Mouse (Mus musculus) lung, embryonic 16.5 days (tissue): ENCODE measurements around the gene Prss27. TPM values are rescaled to one million over a fixed set of nuclear protein-coding genes. Genes with fewer than 3 reads are reported as not detected.
"Not testable (repeated sequence)": the region's sequence is repeated elsewhere in the genome, so short reads cannot be mapped to it uniquely, and the experiment has no call there.

Source experiments
- ATAC-seq: fragments of 200-750 bp; cut with Nextera tagmentation; 2 replicates; pipeline ENCODE4 v1.8.0; 2017; ENCODE audit warnings: low read depth, mild to moderate bottlenecking, moderate library complexity
- H3K27ac ChIP-seq: fragments of 300-500 bp; sonication (generic); 2 replicates; pipeline ENCODE4 v1.5.1; 2014; ENCODE audit warnings: mild to moderate bottlenecking, control low read depth, low read length
- H3K27me3 ChIP-seq: fragments of 300-500 bp; sonication (generic); 2 replicates; pipeline ENCODE4 v1.6.1; 2014; ENCODE audit warnings: low read depth, low read length, mixed read lengths; ENCODE audit not compliant: control insufficient read depth, insufficient read depth
- H3K36me3 ChIP-seq: fragments of 300-500 bp; sonication (generic); 2 replicates; pipeline ENCODE4 v1.6.1; 2014; ENCODE audit warnings: low read length; ENCODE audit not compliant: control insufficient read depth, insufficient read depth
- H3K4me1 ChIP-seq: fragments of 300-500 bp; sonication (generic); replicated peaks from 2 replicates; pipeline ENCODE4 v1.6.1; 2014; ENCODE audit warnings: low read length, mixed read lengths; ENCODE audit not compliant: control insufficient read depth, insufficient read depth
- H3K4me2 ChIP-seq: fragments of 300-500 bp; sonication (generic); 2 replicates; pipeline ENCODE4 v1.6.1; 2014; ENCODE audit warnings: low read depth, low read length, control low read depth
- H3K4me3 ChIP-seq: fragments of 300-500 bp; sonication (generic); 2 replicates; pipeline ENCODE4 v1.5.1; 2014; ENCODE audit warnings: mild to moderate bottlenecking, low read length, control low read depth
- H3K9ac ChIP-seq: fragments of 300-500 bp; sonication (generic); 2 replicates; pipeline ENCODE4 v1.6.1; 2014; ENCODE audit warnings: low read length, control low read depth
- H3K9me3 ChIP-seq: fragments of 300-500 bp; sonication (generic); 2 replicates; pipeline ENCODE4 v1.6.1; 2016; ENCODE audit warnings: low read length; ENCODE audit not compliant: control insufficient read depth
- WGBS: fragments of 180-500 bp; shearing (Covaris S2); extraction: QIAGEN DNeasy Blood & Tissue Kit; methylation state at CpG from one replicate; pipeline ENCODE4 v1.1.7; 2014; 5-methylcytosine and 5-hydroxymethylcytosine counted together
- microRNA-seq: library from miRNA; unstranded; fragments of <30 nt; microRNA quantifications from one replicate; pipeline ENCODE4, GENCODE M21; 2016
- polyA plus RNA-seq: library from polyadenylated mRNA; unstranded; fragments of >200 nt; fragmentation: Nextera tagmentation; extraction: Ambion mirVana; gene quantifications from 2 replicates; pipeline ENCODE4 v1.2.1, GENCODE M21; 2015

Prss27 gene
- polyA plus RNA-seq, 1 experiment from 2014 or later, result 0.11 TPM

DNA sequence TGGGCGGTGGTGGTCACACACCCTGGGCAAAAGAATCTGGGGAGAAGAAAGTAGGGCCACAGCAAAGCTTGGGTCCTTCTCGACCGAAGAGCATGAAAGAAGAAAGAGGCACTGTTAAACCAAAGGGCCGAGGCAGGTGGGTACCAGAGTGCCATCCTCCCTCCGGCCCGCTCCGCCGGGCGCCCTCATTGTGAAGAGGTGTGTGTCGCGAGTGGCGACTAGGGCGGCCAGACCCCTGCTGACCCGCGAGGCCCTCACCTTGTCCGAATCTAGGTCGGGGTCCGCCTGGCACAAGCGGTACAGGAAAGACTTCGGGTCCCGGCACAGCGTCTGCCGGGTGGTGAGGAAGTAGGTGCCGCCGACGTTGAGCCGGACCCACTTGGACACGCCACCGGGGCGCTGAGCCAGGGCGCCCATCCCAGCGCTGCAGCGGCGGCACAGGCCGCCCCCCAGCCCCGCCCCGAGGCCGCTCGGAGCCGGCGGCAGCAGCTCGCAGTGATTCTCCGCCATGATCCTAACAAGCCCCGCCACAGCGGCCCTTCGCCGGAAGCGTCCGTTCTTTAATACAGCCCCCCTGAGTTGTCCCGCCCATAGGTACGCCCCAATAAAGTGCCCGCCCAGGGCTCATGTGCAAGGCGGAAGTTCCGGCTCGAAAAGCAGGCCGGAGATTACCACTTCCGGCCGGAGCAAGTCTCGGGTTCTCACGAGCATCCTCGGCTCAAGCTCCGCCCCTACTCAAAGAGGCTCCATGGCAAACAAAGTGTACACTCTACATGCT, 35.2 kb downstream of the Prss27 start, which contains the start of gene Kctd5:
Gene Kctd5 (minus strand): TSS at position 567 of the 778 bp plus-strand sequence.
- peak; percentile 98 for ATAC-seq
- Histone ChIP-seq H3K4me2 (peak within 1 kb of the TSS; percentile 63), H3K9me3 (no peaks in the 10 kb centered on the region), H3K27ac (peak within 1 kb of the TSS; percentile 83), H3K36me3 (no peaks in the 10 kb centered on the region), H3K9ac (peak within 1 kb of the TSS; percentile 97), H3K4me3 (peak within 1 kb of the TSS; percentile 92), H3K4me1 (peaks cover 8% of the 10 kb centered on the region), H3K27me3 (no peaks in the 10 kb centered on the region)
- WGBS, result under 1% methylated on average over 61 of the region's 62 CpGs

DNA sequence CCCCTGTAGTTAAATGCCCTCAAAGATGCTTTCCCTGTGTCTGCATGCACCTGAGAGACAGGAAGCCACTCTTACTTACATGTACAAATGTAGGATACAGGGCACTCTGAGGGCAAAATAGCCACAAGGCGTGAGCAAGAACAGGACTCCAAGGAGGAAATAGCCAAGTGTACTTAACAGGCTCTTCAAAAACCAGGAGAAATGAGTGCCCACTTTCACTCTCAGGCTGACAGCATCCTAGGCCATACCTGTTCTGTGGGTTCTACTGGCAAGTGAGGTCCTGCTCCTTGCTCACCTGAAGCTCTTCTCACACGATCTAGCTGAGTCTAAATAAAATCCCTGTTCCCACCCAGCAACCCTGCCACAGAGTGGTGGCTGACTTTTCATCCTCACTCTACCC, 39.2 kb downstream of the Prss27 start:
- H3K36me3 ChIP-seq, result peaks cover 9% of the 10 kb centered on the region
- H3K27ac ChIP-seq, result no peak overlapping the region

DNA sequence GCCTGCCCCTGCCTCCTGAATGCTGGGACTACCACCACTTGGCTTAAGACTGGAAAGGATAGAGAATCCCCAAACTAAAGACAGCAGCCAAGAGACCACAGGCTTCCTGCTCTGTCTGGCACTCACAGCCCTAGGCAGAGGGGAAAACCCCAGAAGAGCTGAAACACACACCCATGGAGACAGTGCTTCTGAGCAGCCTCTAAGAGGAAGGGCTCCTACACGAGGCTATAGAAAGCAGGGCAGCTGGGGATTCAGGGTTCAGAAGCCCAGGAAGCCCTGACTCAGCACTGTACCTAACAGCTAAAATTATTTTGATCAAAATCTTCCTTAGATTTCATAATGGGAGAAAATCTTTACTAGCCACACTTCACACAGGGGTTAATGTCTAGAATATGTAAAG, 46.6 kb downstream of the Prss27 start:
- 35% methylated on average over 1 of the region's 1 CpGs for WGBS
- H3K27ac ChIP-seq, result no peak overlapping the region
- ATAC-seq, result no peak
- no peaks in the 10 kb centered on the region for H3K4me1 ChIP-seq
- no peaks in the 10 kb centered on the region for H3K9me3 ChIP-seq
- H3K4me3 ChIP-seq, result no peak overlapping the region
- no peak overlapping the region for H3K9ac ChIP-seq
- peaks cover 10% of the 10 kb centered on the region; the same call in 1 of the 2 replicates for H3K36me3 ChIP-seq
- no peak overlapping the region for H3K4me2 ChIP-seq
- no peaks in the 10 kb centered on the region for H3K27me3 ChIP-seq

More for the DNA sequence above, 39.2 kb downstream of the Prss27 start:
- 52% methylated on average over 2 of the region's 2 CpGs for WGBS
- Histone ChIP-seq H3K4me2 (no peak overlapping the region), H3K4me3 (no peak overlapping the region), H3K9me3 (no peaks in the 10 kb centered on the region), H3K27me3 (no peaks in the 10 kb centered on the region), H3K9ac (no peak overlapping the region), H3K4me1 (peaks cover 2% of the 10 kb centered on the region)
- ATAC-seq, result no peak

DNA sequence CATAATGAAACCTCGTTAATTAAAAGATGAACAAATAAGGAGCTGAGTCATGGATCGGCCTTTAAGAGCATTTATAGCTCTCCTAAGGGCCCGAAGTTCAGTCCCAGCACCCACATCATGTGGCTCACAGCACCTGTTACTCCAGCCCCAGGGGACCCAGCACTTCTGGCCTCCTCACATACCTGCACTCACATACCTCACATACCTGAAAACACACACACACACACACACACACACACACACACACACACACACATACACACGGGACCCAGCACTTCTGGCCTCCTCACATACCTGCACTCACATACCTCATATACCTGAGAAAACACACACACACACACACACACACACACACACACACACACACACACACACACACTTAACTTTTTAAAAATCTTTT, 48.5 kb downstream of the Prss27 start:
- not testable (repeated sequence) for ATAC-seq, H3K4me1 ChIP-seq, H3K9ac ChIP-seq, H3K4me2 ChIP-seq, H3K4me3 ChIP-seq, H3K27me3 ChIP-seq, H3K9me3 ChIP-seq, H3K27ac ChIP-seq
- WGBS, result 80% methylated on average over 3 of the region's 4 CpGs
- H3K36me3 ChIP-seq, result peaks cover 18% of the 10 kb centered on the region

DNA sequence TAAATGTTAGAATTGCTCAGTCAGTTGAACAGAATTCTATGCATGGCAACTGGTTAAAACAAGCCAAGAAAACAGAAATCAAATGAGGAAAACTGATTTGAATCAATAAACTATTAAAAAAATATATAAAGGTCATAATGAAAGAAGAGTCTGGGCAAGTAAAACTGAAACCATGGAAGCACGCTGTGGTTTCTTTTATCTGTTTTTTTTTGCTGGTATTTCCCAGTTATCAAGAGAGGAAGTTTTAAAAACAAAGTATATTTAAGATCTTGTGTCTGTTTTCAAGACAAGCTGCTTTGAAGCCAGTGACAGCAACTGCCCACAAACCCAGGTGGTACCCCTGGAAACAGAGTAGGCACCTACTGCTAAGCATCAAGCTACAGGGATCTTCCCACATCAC, 52.6 kb downstream of the Prss27 start:
- no peaks in the 10 kb centered on the region for H3K4me1 ChIP-seq
- H3K4me2 ChIP-seq, result no peak overlapping the region
- no peaks in the 10 kb centered on the region for H3K27me3 ChIP-seq
- 90% methylated on average over 1 of the region's 1 CpGs for WGBS
- peaks cover 23% of the 10 kb centered on the region for H3K36me3 ChIP-seq
- no peak for ATAC-seq
- H3K9ac ChIP-seq, result no peak overlapping the region
- no peaks in the 10 kb centered on the region for H3K9me3 ChIP-seq
- no peak overlapping the region for H3K4me3 ChIP-seq
- no peak overlapping the region for H3K27ac ChIP-seq

Small RNA genes lying within 50 kb of the gene (microRNA-seq; reads per million reads assigned to microRNA genes)
- not detected for gene Gm27700

Other genes with a start within 250 kb of the Prss27 start
- 411 and 414 TPM in 2 replicates for gene Srrm2, start 247.6 kb upstream of the Prss27 start, polyA plus RNA-seq
- gene Elob, start 209.0 kb upstream of the Prss27 start, polyA plus RNA-seq, result 980 and 1,001 TPM in 2 replicates
- not detected in 2 replicates for gene Prss33, start 202.1 kb upstream of the Prss27 start, polyA plus RNA-seq
- gene Prss32, start 194.3 kb upstream of the Prss27 start, polyA plus RNA-seq, result 0.41 TPM in 1 of 2 replicates, not detected in the other
- gene Prss41, start 194.0 kb upstream of the Prss27 start, polyA plus RNA-seq, result 0.75 and 0.99 TPM in 2 replicates
- not detected in 2 replicates for gene Prss21, start 170.1 kb upstream of the Prss27 start, polyA plus RNA-seq
- gene Dcpp1, start 157.3 kb upstream of the Prss27 start, polyA plus RNA-seq, result not detected in 2 replicates
- not detected in 2 replicates for gene Dcpp2, start 157.3 kb upstream of the Prss27 start, polyA plus RNA-seq
- gene Dcpp3, start 120.7 kb upstream of the Prss27 start, polyA plus RNA-seq, result 0.88 and 2.0 TPM in 2 replicates
- gene Sbp, start 96.5 kb upstream of the Prss27 start, polyA plus RNA-seq, result not detected in 2 replicates
- gene Sbpl, start 82.9 kb upstream of the Prss27 start, polyA plus RNA-seq, result not detected in 2 replicates
- gene Prss30, start 57.6 kb upstream of the Prss27 start, polyA plus RNA-seq, result 0.14 TPM in 1 of 2 replicates, not detected in the other
- gene Prss22, start 40.0 kb upstream of the Prss27 start, polyA plus RNA-seq, result 1.1 and 1.5 TPM in 2 replicates
- gene Kctd5, start 35.3 kb downstream of the Prss27 start, polyA plus RNA-seq, result 53.1 and 59.4 TPM in 2 replicates
- gene Pdpk1, start 112.8 kb downstream of the Prss27 start, polyA plus RNA-seq, result 33.1 and 34.9 TPM in 2 replicates
- gene Amdhd2, start 125.6 kb downstream of the Prss27 start, polyA plus RNA-seq, result 30.8 TPM in 2 replicates
- gene Atp6v0c, start 131.6 kb downstream of the Prss27 start, polyA plus RNA-seq, result 462 and 486 TPM in 2 replicates
- gene Tbc1d24, start 167.4 kb downstream of the Prss27 start, polyA plus RNA-seq, result 4.6 and 6.4 TPM in 2 replicates
- gene Ntn3, start 171.4 kb downstream of the Prss27 start, polyA plus RNA-seq, result 3.3 and 3.8 TPM in 2 replicates
- 11.3 and 13.0 TPM in 2 replicates for gene Tedc2, start 182.7 kb downstream of the Prss27 start, polyA plus RNA-seq
- gene Ccnf, start 213.3 kb downstream of the Prss27 start, polyA plus RNA-seq, result 75.2 and 81.5 TPM in 2 replicates